Mouse (Mus musculus) midbrain, embryonic 12.5 days (tissue): ENCODE results near the gene Mpp3. TPM values are rescaled to one million over a fixed set of nuclear protein-coding genes. Genes with fewer than 3 reads are reported as not detected.
A peak's percentile ranks its signal among the peaks of the same experiment; 100 is the strongest.

Experiments used
- ATAC-seq: fragments of 200-750 bp; cut with Nextera tagmentation; 2 replicates; pipeline ENCODE4 v1.8.0; 2017; ENCODE audit warnings: low read depth, moderate TSS enrichment, moderate library complexity; ENCODE audit not compliant: low FRiP score
- H3K27ac ChIP-seq: fragments of 300-500 bp; sonication (generic); replicated peaks from 2 replicates; pipeline ENCODE4 v1.5.1; 2016; ENCODE audit warnings: mild to moderate bottlenecking
- H3K27me3 ChIP-seq: fragments of 300-500 bp; sonication (generic); 2 replicates; pipeline ENCODE4 v1.6.1; 2016; ENCODE audit warnings: mild to moderate bottlenecking
- H3K36me3 ChIP-seq: fragments of 300-500 bp; sonication (generic); 2 replicates; pipeline ENCODE4 v1.6.1; 2016
- H3K4me1 ChIP-seq: fragments of 300-500 bp; sonication (generic); 2 replicates; pipeline ENCODE4 v1.6.1; 2016
- H3K4me2 ChIP-seq: fragments of 300-500 bp; sonication (generic); replicated peaks from 2 replicates; pipeline ENCODE4 v1.6.1; 2016; ENCODE audit warnings: mild to moderate bottlenecking, moderate library complexity
- H3K4me3 ChIP-seq: fragments of 300-500 bp; sonication (generic); 2 replicates; pipeline ENCODE4 v1.5.1; 2016; ENCODE audit warnings: mild to moderate bottlenecking
- H3K9ac ChIP-seq: fragments of 300-500 bp; sonication (generic); replicated peaks from 2 replicates; pipeline ENCODE4 v1.6.1; 2016; ENCODE audit warnings: mild to moderate bottlenecking, moderate library complexity
- H3K9me3 ChIP-seq: fragments of 300-500 bp; sonication (generic); 2 replicates; pipeline ENCODE4 v1.6.1; 2016; ENCODE audit warnings: mild to moderate bottlenecking
- WGBS: fragments of 180-500 bp; shearing (Covaris S2); methylation state at CpG from one replicate; pipeline ENCODE4 v1.1.7; 2016; 5-methylcytosine and 5-hydroxymethylcytosine counted together
- polyA plus RNA-seq: library from polyadenylated mRNA; unstranded; fragments of >200 nt; fragmentation: Nextera tagmentation; extraction: Ambion mirVana; gene quantifications from 2 replicates; pipeline ENCODE4 v1.2.1, GENCODE M21; 2016

The Mpp3 gene
- polyA plus RNA-seq, 1 experiment from 2014 or later = 32.1 TPM

DNA sequence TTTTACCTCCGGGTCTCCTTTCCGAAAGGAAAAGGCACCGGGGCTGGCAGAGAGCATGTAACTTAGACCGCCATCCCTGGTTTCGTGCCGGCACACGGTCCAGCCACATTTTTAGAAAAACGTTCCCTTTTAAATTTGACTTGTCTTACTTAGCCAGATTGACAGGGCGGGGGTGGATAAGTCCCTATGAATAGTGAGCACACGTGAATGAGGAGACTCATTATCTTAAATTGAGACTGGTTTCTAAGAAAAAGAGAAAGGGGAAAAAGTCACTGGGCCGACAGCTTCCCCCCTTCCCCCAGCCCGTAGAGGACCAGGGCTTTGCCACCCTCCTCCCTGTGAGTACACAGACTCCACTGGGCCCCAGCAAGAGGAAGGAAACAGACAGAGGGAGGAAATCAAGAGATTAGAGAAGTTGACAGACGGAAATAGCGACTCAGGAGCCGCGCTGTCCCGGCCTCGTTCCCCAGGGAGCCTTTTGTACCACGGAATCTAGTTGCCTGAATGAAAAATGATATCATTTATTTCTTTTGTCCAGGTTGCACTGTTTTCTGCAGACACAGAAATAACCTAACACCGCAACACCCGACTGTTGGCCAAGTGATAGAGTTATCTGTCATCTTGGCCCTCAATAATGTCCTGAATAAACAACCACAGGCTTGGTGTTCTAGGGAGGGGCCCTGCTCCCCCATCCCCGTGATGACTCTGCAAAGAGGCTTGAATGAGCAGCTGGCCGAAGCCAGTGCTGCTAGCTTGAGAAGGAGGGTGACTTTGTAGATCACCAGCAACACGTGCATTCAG lies 75.5 kb downstream of the Mpp3 start:
- H3K27me3 ChIP-seq = peaks cover 79% of the 10 kb centered on the region
- H3K27ac ChIP-seq = 0 out of 2 replicates have a peak overlapping the region, but pooled peaks have one; percentile 10

DNA sequence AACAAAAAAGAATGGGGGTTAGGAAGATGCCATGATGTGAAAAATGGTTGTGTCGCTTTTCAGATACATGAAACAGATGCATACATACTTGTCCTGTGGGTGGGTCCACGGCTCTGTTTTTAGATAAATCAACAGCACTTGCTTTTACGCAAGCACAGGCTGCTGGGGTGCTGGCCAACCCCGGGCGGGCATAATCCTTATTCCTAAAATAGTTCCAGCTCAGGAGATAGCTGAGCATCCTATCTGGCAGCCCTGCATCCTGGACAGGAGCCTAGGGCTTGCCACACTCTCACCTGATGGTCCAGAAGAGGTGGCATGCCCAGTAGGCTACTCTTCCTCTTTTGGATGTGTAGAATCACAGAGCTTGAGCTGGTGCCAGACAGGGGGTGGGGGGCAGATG lies 78.2 kb downstream of the Mpp3 start:
- Histone ChIP-seq H3K9ac (no peak overlapping the region), H3K4me3 (no peak overlapping the region), H3K36me3 (no peaks in the 10 kb centered on the region), H3K4me2 (no peak overlapping the region), H3K4me1 (peaks cover 10% of the 10 kb centered on the region), H3K27ac (no peak overlapping the region), H3K27me3 (peaks cover 53% of the 10 kb centered on the region), H3K9me3 (no peaks in the 10 kb centered on the region)
- no peak for ATAC-seq
- 84% methylated on average over 5 of the region's 5 CpGs for WGBS

More for the DNA sequence above, 75.5 kb downstream of the Mpp3 start:
- Histone ChIP-seq H3K4me3 (no peak overlapping the region), H3K36me3 (no peaks in the 10 kb centered on the region), H3K9ac (no peak overlapping the region), H3K4me2 (peak overlapping the region; percentile 22), H3K4me1 (peaks cover 10% of the 10 kb centered on the region), H3K9me3 (no peaks in the 10 kb centered on the region)
- ATAC-seq = no peak
- 24% methylated on average over 24 of the region's 24 CpGs for WGBS

Other genes with a start within 250 kb of the Mpp3 start
- gene Etv4, start 243.1 kb downstream of the Mpp3 start, polyA plus RNA-seq = 4.1 and 4.3 TPM in 2 replicates
- gene Meox1, start 134.1 kb downstream of the Mpp3 start, polyA plus RNA-seq = 0.23 TPM in 1 of 2 replicates, not detected in the other
- gene Sost, start 61.4 kb downstream of the Mpp3 start, polyA plus RNA-seq = 0.17 and 0.25 TPM in 2 replicates
- gene Cfap97d1, start 44.2 kb downstream of the Mpp3 start, polyA plus RNA-seq = not detected in 2 replicates
- 9.3 and 9.6 TPM in 2 replicates for gene Dusp3, start 41.4 kb downstream of the Mpp3 start, polyA plus RNA-seq
- 0.19 and 0.34 TPM in 2 replicates for gene Cd300lg, start 13.0 kb upstream of the Mpp3 start, polyA plus RNA-seq
- gene Mpp2, start 60.1 kb upstream of the Mpp3 start, polyA plus RNA-seq = 21.7 and 23.3 TPM in 2 replicates
- gene Ppy, start 72.9 kb upstream of the Mpp3 start, polyA plus RNA-seq = not detected in 2 replicates
- gene Pyy, start 79.4 kb upstream of the Mpp3 start, polyA plus RNA-seq = not detected in 2 replicates
- not detected in 2 replicates for gene Nags, start 117.1 kb upstream of the Mpp3 start, polyA plus RNA-seq
- gene Tmem101, start 127.9 kb upstream of the Mpp3 start, polyA plus RNA-seq = 33.9 and 38.5 TPM in 2 replicates
- 112 and 119 TPM in 2 replicates for gene Lsm12, start 156.8 kb upstream of the Mpp3 start, polyA plus RNA-seq
- gene G6pc3, start 161.2 kb upstream of the Mpp3 start, polyA plus RNA-seq = 27.6 and 29.7 TPM in 2 replicates
- 98.4 and 106 TPM in 2 replicates for gene Hdac5, start 201.7 kb upstream of the Mpp3 start, polyA plus RNA-seq
- gene BC030867, start 220.4 kb upstream of the Mpp3 start, polyA plus RNA-seq = 11.8 and 15.2 TPM in 2 replicates
- not detected in 2 replicates for gene Asb16, start 240.3 kb upstream of the Mpp3 start, polyA plus RNA-seq